Mouse (Mus musculus) ES-E14 (cell line): ENCODE measurements around the gene Capn11.

ENCODE experiments used
- CHD2 ChIP-seq: IDR thresholded peaks from 2 replicates; pipeline ENCODE4 v1.6.1; 2014; ENCODE audit warnings: mild to moderate bottlenecking, low read depth, low read length, inconsistent platforms
- HCFC1 ChIP-seq: IDR thresholded peaks from 2 replicates; pipeline ENCODE4 v1.6.1; 2012; ENCODE audit warnings: low read length, inconsistent platforms, borderline replicate concordance; ENCODE audit not compliant: insufficient read depth
- MAFK ChIP-seq: IDR thresholded peaks from 2 replicates; pipeline ENCODE4 v1.6.1; 2014; ENCODE audit warnings: mild to moderate bottlenecking, low read depth, low read length, inconsistent platforms; ENCODE audit not compliant: insufficient read depth
- ZC3H11A ChIP-seq: IDR thresholded peaks from 2 replicates; pipeline ENCODE4 v1.6.1; 2012; ENCODE audit warnings: low read depth, mild to moderate bottlenecking, inconsistent platforms, low read length, borderline replicate concordance
- ZNF384 ChIP-seq: IDR thresholded peaks from 2 replicates; pipeline ENCODE4 v1.6.1; 2012; ENCODE audit warnings: low read depth, low read length, inconsistent platforms

GRCm38 (mm10) chr17:45703187-45703586 lies 44.1 kb upstream of the Capn11 start:
- no peak for TF ChIP-seq MAFK
- no peak for TF ChIP-seq CHD2
- TF ChIP-seq HCFC1 = no peak
- TF ChIP-seq ZC3H11A = no peak
- TF ChIP-seq ZNF384 = no peak
